Mouse (Mus musculus) olfactory bulb, adult 2 months (tissue): ENCODE results near the gene Ctu2.

ENCODE experiments used
- CTCF ChIP-seq: fragments of 200-500 bp; IDR thresholded peaks from 2 replicates; pipeline ENCODE4 v1.5.1; 2012; ENCODE audit warnings: low read depth, mild to moderate bottlenecking, low read length, moderate library complexity; ENCODE audit not compliant: insufficient read depth
- POLR2A ChIP-seq: fragments of 200-500 bp; IDR thresholded peaks from 2 replicates; pipeline ENCODE4 v1.6.1; 2012; ENCODE audit warnings: mild to moderate bottlenecking, low read depth, low read length, moderate library complexity; ENCODE audit not compliant: insufficient read depth

GRCm38 (mm10) chr8:122443262-122444006 is 32.5 kb upstream of the Ctu2 start, which contains the start of gene Mvd:
- no peak for TF ChIP-seq CTCF
- peak; percentile 93 for TF ChIP-seq POLR2A
